Mouse (Mus musculus): ENCODE data around the gene Lbhd2.

The Lbhd2 gene

DNA sequence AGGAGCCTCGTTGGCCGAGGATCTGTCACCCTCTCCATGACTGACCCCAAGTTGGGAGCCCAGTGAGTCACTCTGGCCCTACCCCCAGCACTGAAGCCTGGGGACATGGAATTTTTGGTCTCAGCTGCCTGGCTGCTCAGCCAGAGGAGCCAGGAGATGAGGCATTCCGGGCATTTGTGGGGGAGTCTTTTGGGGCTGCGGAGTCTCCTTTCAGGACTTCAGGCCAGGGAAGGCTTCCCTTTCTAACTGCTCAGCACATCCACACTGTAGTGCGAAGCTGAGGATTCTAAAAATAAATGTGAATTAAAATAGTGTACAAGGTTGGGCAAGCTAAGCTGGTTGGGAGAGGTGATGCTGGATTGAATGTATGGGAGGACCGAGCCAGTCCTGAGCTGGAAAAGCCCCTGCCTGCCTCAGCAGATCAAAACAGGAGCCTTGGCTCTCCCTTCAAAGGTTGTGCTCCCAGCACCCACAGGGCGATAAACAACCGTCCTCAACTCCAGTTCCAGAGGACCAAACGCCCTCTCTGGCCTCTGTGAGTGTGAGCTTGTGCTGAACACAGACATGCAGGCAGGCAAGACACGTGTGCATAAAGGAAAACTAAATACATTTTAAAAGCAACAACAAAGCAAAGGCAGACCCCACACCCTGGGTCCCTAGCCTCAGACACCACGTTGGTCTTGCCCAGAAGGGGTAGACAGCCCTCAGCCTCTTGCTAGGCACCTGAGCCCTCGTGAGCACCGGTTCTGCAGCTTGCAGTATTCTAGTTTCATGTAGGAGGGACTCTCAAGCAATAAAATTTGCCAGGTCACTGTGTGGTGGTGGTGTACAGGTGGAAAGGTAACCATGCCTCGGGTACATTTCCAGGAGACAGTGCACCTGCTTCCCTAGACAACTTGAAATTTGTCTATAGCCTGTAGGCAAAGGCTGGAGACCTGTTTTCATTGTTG, 24.5 kb downstream of the Lbhd2 start:
- no peak for DNase-seq (ENCODE audit: low spot score in 2 of 2)

DNA sequence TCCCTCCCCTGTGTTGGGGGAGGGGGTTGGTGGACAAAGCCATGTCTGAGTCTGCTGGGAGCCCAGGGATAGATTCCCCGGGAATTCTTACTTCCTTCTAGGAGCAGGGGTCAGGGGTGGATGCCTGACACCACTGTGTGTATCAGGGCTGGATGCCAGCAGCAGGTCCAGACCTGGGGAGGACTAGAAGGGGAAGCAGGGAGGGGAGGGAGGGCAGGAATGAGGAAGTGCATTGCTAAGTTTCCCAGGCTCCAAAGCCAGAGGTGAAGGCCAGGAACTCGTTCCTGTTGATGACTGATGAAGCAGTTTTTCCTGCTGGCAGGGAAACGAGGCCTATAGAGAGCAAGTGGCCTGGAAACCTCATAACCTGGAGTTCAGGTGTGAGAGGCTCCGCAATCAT, 25.5 kb downstream of the Lbhd2 start:
- DNase-seq (ENCODE audit: low spot score in 2 of 2): no peak

DNA sequence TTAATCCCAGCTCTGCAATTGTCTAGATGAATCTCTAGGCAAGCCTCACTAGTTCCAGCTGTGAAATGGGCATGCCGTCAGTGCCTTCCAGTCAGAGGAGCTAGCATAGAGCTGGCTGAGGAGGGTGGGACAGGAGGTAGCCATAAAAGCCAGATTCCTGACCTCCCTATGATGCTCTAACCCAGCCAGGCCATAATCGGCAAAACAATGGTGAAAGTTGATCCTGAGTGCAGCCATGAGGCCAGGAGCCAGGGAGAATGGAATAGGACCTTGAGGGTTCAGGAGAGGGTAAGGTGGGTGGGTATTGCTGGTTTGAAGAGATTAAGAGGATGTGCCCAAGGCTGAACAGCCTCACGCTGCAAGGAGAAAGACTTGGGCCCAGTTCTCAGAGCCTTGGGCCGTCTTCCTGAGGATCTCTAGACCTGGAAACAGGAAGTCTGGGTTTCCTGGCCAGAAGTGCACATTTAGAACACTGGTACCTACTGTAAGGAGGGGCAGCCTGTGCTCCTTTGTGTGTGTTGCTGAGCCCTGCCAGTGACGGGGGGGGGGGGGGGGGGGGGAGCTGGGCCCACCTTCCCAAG, 26.2 kb downstream of the Lbhd2 start:
- no peak for DNase-seq (ENCODE audit: low spot score in 2 of 2)

DNA sequence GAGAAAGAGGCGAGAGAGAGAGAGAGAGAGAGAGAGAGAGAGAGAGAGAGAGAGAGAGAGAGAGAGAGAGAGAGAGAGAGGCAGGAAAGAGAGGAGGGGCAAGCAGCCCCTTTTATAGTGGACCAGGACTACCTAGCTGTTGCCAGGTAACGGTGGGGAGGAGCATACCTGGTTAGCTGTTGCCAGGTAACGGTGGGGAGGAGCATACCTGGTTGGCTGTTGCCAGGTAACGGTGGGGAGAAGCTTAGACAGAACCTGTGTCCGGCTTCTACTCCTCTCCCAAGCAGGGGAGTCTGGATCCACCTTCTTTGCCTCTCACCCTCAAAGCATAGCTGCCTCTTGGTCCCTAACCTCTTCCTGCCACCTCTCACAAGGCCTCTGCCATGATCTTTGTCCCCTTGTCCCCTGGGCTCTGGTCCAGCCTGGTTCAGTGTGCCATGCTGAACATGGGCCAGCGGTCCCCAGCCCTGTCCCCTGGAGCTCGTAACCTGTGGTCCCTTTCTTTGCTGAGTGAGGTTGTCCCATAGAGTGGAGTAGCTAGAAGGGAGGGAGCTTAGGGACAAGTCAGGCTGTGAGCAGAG, 27.6 kb downstream of the Lbhd2 start:
- peak in 1 of 2 experiments; percentile 69 for DNase-seq (ENCODE audit: low spot score in 2 of 2)

DNA sequence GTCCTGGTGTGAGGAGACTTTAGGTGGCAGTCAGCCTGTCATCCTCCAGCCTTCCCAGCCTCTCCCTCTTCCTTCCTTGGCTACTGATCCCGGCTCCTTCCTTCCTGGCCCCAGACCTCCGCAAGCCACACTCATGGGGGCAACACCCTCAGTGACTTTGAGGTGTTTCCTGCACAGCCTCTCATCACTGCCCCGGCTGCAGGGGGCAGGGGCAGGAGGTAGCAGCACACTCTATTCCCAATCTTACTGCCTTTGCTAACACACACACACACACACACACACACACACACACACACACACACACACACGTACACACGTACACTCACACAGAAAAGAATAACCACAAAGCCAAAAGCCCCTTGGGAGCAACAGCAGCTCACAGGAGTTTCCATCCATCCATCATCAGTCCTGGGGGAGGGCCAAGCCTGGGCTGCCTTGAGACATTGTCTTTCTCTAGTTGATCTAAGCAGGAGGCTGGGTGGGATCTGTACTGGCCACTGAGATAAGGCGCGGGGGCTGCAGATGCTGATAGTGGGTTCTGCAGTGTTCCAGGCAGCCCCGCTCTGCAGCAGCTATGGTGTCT, 28.2 kb downstream of the Lbhd2 start:
- DNase-seq (ENCODE audit: low spot score in 2 of 2): no peak

DNA sequence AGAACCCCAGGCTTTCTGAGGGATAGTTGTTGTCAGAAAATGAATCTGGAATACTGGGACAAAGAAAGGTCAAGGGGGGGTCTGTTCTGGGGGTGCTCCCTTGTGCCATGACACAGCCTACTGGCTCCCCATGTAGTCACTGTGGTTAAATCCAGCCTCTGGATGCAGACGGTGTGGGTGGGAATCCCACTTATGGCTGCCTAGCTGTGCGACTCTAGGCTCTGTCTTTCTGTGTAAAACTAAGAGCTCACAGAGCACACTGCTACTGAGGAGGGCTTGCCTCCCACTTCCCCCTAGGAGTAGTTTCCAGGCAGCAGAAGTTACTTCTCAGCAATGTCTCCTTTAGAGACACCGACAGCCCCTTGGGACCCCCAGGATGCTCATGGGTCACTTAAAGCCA, 29.6 kb downstream of the Lbhd2 start:
- DNase-seq (ENCODE audit: low spot score in 2 of 2): no peak

DNA sequence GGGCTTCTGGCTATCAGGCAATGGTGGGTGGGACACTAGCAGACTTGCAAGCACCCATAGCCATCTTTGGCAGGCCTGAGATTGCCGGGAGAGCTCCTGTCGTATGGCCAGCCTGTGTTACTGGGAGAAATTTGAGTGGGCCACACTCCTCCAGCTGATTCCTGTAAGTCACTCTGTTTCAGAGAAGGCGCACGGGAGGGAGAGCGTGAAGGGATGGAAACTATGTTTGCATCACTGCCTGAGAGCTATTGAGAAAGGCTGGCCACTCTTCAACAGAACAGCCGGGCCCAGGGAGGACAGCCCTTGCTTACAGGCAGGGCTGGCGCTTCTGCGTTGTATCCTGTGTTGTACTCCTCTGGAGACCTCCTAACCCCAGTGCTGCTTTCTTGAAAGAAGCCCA, 30.0 kb downstream of the Lbhd2 start:
- DNase-seq (ENCODE audit: low spot score in 2 of 2): no peak

DNA sequence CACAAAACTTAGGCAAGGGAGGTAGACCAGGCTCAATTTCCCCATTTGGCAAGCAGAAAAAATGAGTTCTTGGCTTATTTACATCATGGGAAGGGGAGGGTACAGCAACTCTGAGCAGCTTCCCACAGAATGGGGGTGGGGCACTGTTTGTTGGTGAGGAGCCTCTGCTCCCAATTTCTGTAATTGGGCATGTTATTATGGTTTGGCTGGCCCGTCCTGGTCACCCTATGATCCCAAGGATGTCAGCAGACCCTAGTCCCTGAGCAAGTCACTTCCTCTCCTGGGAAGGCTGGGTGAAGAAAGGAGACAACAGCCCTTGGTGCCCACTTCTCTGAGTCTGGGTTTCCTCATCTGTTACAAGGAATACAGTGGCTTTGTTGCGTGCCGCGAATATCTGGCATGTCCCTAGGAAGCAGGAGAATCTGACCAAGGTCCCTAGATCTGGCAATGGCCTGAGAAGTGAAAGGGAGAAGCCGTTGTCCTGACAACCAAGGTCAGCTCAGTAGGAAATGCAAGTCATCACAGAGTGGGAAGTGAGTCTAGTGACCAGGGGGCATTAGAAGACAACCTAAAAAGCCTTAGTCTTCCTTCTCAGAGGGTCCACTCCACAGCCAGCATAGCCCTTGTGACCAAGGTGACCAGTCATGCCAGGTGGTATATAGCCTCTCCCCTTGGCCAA, 30.8 kb downstream of the Lbhd2 start:
- DNase-seq (ENCODE audit: low spot score in 2 of 2): no peak

DNA sequence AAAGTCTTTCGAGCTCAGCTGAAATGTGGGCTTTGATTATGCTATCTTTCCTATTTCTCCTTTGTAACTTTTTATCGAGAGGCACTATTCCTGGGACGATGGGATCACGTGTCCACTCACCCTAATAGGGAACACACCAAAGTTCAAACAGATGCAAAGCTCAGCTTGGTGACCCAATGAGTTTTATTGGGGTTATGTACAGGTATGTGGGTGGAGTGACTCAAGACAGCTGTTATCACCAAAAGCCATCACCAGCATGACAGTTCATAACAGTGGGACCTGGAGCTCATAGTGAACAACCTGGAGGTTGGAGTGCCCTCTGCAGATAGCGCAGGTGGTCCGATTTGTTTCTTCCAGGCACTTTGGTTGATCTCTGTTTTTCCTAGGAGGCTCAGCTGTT, 32.2 kb downstream of the Lbhd2 start:
- DNase-seq (ENCODE audit: low spot score in 2 of 2): no peak

DNA sequence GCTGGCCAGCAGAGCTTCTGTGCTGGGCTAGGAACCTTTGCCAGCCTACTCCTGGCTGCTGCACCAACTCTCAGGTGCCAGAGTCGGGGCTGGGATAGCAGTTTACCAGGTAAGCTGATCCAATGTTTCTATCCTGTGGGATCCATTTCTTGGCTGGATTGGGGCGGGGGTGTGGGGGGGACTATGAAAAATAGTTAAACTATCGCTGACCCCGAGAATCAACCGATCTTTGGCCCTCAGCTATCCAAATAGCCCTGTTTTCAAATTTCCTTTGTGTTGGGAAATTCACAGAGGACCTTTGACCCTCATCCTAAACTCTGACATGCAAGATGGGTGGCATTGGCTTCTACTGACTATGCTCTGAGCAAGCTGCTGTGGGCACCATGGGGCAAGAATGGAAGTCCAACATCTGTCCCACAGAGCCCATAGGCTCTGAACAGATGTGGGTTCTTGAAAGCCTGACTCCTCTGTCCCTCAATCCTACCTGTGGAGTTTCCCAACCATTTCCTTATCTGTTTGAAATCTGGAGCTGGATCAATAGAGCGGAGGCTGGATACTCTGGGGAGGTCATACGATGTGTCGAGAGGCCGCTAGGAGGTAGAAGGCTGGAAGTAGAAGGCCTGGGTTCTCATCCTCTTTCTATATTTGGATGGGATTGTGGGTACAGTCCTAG, 34.2 kb downstream of the Lbhd2 start:
- DNase-seq (ENCODE audit: low spot score in 2 of 2): no peak

DNA sequence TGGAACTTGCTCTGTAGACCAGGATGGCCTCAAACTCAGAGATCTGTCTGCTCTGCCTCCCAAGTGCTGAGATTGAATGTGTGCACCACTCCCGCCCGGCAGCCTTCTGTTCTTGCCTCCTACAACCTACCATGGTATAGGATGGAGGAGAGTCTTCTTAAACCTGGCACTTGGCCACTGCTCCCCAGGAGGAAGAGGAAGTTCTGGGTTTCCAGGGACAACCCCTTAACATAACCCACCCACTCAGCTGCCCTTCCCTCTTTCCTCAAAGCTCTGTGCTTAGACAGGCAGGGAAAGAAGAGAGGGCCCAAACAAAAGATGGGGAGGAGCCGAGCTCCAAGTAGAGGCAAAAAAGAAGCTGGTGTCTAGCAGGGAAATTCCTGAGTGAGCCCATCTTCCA, 34.9 kb downstream of the Lbhd2 start:
- DNase-seq (ENCODE audit: low spot score in 2 of 2): no peak

DNA sequence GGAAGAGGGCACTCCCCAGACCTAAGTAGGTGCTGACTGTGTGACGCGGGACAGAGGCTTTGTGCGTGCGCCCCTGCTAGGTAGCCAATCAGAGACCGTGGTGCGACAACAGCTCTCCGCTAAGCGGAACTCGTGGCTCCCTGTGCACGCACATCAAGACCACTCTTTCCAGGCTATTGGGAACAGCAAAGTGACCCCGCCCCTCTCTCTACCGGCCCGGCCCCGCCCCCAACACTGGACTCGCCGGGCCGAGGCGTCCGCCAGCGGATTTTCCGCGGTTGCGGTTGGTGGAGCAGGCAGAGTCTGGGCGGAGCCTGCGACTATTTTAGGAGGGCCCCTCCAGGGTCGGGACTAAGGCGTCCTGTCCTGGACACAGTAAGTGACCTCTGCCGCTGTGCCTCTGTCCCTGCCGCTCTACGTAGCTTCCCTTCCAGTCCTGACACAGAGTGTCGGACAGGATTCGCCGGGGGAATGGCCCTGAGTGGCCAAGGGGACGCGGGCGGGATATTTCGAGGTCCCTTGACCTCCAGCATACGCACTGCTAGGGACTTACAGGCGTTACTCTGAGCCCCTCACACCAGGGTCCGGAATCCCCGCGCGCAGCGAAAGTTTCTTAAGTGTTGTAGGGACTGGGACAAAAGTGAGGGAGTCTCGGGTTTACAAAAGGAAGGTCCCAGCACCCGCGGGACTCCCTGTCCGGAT, 35.9 kb downstream of the Lbhd2 start, which contains the start of gene Tnfaip2:
TSS of gene Tnfaip2 (plus strand) at position 161 of the 702 bp plus-strand sequence.
- DNase-seq (ENCODE audit: low spot score in 2 of 2): no peak

DNA sequence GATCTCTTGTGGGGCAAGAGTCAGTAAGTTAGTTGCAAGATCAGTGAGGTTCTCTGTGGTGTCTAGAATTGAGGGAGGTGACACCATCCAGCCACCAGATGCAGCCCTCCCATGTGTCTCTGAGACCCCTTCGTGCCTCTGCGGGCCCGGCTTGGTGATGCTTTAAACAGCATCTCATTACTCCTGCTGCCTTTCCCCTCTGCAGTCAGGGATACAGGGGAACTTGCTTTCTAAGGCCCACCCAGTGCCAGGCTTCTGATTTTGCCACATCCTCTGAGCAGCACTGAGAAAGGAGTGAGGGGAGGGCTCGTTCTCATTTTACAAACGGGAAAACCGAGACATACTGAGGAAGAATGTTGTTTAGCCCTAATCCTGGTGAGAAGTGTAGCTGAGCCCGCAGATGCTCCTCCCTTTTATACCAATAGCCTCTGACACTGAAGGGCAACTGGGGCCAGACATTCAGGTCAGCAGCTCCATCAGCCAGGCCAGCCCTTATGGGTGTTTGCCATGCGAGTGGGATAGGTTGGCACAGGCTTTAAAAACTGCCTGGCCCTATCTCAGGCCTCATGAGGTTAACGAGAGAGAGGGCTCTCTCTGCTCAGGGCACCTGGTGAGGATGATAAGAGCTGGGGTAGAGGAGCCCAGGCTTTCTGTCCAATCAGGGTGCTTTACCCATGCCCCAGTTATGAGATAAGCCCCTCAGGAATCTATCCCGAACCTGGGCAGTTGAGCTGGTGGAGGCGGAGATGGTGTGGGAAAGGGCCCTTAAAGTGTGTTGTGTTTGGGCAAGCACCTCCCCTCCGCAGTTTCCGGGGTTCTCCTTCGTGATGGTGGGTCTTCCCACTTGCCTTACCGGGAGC, 36.6 kb downstream of the Lbhd2 start:
- DNase-seq (ENCODE audit: low spot score in 2 of 2): no peak

DNA sequence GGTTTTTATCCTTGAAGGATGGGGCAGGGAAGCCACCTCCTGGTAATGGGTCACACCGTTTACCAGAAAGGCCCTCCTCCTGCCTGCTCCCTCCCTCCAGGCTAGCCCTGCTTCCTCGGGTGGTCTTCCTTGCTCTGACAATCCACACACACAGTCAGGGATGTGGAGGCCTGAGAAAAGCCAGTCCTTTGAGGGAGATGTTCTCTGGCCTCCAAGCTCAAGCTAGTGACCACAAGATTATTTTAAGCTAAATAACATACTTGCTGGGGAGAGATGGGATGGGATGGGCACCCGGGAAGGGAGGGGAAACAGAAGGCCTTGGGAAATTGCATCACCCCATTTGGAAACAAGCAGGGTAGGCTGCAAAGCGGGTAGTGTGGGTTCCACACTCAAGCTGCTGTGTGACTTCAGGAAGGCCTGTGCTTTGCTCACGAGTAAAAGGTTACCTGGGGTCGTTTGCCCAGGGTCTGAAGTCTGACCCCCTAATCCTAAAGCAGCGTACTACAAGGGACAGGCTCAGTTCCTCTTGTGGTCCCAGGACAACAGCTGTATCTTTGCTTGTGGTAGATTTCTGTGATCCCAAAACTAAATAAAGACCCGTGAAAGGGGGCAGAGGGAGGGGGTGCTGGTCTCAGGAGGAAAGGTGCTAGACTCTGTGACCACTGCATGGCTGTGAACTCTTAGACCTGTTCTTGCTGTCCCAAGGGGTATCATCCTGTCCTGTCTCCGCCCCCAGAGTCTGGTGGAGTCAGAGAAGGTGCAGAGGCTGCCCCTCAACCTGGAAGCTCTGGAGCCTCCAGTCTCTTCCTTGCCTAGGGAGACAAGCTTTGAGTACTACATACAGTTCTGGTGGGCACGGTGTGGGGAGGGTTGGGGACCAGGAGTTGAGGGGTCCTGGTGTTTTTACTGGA, 37.6 kb downstream of the Lbhd2 start:
- no peak for DNase-seq (ENCODE audit: low spot score in 2 of 2)

DNA sequence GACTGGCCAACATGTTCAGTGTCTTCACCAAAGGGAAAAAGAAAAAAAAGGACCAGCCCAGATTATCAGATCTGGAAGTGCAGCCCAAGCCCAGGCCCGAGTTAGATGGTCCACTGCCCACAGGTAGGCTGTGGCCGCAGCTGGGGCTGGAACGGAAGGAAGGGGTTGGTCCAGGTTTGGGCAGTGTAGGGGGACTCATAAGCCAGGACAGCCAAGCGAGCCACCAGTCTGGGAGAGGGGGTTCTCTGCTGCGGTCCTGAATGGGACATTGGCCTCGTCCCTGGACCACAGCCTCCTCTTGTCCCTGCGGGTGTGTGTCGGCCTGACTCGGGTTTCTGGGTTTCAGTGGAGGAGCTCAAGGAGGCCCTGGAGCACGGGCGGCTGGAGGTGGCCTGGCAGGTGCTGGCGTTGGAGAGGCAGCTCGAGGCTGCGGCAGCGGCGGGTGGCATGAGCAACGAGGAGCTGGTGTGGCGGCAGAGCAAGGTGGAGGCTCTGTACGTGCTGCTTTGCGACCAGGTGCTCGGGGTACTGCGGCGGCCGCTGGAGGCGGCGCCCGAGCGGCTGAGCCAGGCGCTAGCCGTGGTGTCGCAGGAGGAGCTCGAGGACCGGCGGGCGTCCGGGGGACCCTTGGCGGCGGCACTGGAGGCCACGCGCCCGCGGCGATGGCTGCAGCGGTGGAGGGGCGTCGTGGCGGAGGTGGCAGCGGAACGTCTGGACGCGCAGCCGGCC, 38.7 kb downstream of the Lbhd2 start:
- no peak for DNase-seq (ENCODE audit: low spot score in 2 of 2)

DNA sequence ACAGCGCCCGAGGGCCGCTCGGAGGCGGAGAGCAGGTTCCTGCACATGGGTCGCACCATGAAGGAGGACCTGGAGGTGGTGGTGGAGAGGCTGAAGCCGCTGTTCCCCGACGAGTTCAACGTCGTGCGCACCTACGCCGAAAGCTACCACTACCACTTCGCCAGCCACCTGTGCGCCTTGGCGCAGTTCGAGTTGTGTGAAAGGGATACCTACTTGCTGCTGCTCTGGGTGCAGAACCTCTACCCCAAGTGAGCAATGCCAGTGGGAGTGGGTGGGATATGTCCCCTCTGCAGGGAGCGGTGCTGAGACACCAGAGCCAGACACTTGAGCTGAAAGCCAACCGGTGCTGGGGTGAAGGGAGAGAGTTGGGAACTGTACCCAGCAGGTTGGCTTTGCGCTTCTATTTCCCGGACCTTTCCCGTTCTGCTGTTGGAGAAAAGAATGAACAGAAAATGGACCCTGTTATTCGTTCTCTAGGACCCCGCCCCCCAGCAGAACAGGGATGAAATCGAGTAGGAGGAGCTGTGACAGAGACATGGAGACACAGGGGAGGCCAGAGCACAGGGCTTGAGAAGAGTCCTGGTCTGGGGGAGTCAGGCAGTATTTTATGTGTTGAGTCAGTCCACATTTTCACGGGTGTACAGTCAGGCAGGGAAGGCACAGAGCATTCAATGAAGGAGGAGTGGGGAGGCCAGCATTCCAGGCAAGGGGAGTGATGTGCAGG, 39.4 kb downstream of the Lbhd2 start:
- DNase-seq (ENCODE audit: low spot score in 2 of 2): no peak

DNA sequence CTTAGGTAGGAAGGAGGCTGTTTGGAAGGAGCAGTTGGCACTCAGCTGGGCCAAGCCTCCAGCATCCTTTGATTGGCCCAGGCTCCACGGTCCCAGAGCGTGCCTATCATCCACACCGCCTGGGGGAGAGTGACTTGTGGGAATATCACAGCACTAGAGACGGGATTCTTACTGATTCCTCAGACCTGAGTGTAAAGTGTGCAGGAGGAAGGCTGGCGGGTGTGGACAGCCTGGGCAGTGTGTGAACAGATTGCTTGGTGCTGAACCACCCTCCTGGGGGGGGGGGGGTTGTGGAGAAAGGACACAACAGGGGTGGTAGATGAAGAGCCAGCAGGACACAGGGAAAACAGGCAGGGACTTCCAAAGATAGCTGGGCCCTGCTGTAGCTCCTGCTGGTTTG, 40.1 kb downstream of the Lbhd2 start:
- no peak for DNase-seq (ENCODE audit: low spot score in 2 of 2)

Measured in right cerebral cortex, postnatal 10 days (tissue).